Mouse (Mus musculus): ENCODE results near the gene Msh4. TPM values are rescaled to one million over a fixed set of nuclear protein-coding genes. Genes with fewer than 3 reads are reported as not detected.

Msh4 gene
- polyA plus RNA-seq, 1 experiment from 2014 or later: 0.03 TPM

- Histone ChIP-seq H3K27ac (replicated peaks) (no peak overlapping the region), H3K9ac (no peak overlapping the region), H3K4me1 (replicated peaks) (0 out of 2 replicates have a peak, but pooled peaks cover 3% of the 10 kb centered on the region), H3K36me3 (replicated peaks) (peaks cover 62% of the 10 kb centered on the region), H3K4me3 (replicated peaks) (no peak overlapping the region), H3K4me2 (no peak overlapping the region), H3K9me3 (replicated peaks) (no peaks in the 10 kb centered on the region), H3K27me3 (no peaks in the 10 kb centered on the region)
- WGBS (ENCODE audit: insufficient replicate concordance): 70% methylated on average over 9 of the region's 9 CpGs
- no peak for ATAC-seq (ENCODE audit: insufficient read depth)
Observed at GRCm38 (mm10) chr3:153935878-153936277, 29.9 kb upstream of the Msh4 start.

GRCm38 (mm10) chr3:153932461-153932860, 26.5 kb upstream of the Msh4 start:
- Histone ChIP-seq H3K4me3 (replicated peaks) (no peak overlapping the region), H3K9ac (no peak overlapping the region), H3K4me1 (replicated peaks) (0 out of 2 replicates have a peak, but pooled peaks cover 3% of the 10 kb centered on the region), H3K36me3 (replicated peaks) (peaks cover 68% of the 10 kb centered on the region), H3K9me3 (replicated peaks) (no peaks in the 10 kb centered on the region), H3K4me2 (no peak overlapping the region), H3K27ac (replicated peaks) (no peak overlapping the region), H3K27me3 (no peaks in the 10 kb centered on the region)
- peak; percentile 29; the same call in 1 of the 2 replicates for ATAC-seq (ENCODE audit: insufficient read depth)
- WGBS (ENCODE audit: insufficient replicate concordance): 68% methylated on average over 5 of the region's 5 CpGs

GRCm38 (mm10) chr3:153929526-153929925, 23.6 kb upstream of the Msh4 start:
- Histone ChIP-seq H3K9me3 (replicated peaks) (no peaks in the 10 kb centered on the region), H3K9ac (no peak overlapping the region), H3K36me3 (replicated peaks) (peaks cover 71% of the 10 kb centered on the region), H3K4me3 (replicated peaks) (no peak overlapping the region), H3K27me3 (no peaks in the 10 kb centered on the region), H3K4me1 (replicated peaks) (0 out of 2 replicates have a peak, but pooled peaks cover 3% of the 10 kb centered on the region), H3K27ac (replicated peaks) (no peak overlapping the region), H3K4me2 (no peak overlapping the region)
- 79% methylated on average over 11 of the region's 11 CpGs for WGBS (ENCODE audit: insufficient replicate concordance)
- no peak for ATAC-seq (ENCODE audit: insufficient read depth)

GRCm38 (mm10) chr3:153926333-153926732, 20.4 kb upstream of the Msh4 start:
- Histone ChIP-seq H3K27ac (replicated peaks) (no peak overlapping the region), H3K36me3 (replicated peaks) (peaks cover 63% of the 10 kb centered on the region), H3K27me3 (no peaks in the 10 kb centered on the region), H3K9ac (no peak overlapping the region), H3K4me3 (replicated peaks) (no peak overlapping the region), H3K9me3 (replicated peaks) (no peaks in the 10 kb centered on the region), H3K4me1 (replicated peaks) (peaks cover 3% of the 10 kb centered on the region; the same call in 1 of the 2 replicates), H3K4me2 (no peak overlapping the region)
- ATAC-seq (ENCODE audit: insufficient read depth): no peak
- 86% methylated on average over 7 of the region's 7 CpGs for WGBS (ENCODE audit: insufficient replicate concordance)

GRCm38 (mm10) chr3:153921147-153921910, 15.4 kb upstream of the Msh4 start:
- WGBS (ENCODE audit: insufficient replicate concordance): 67% methylated on average over 10 of the region's 10 CpGs
- ATAC-seq (ENCODE audit: insufficient read depth): no peak
- Histone ChIP-seq H3K4me2 (no peak overlapping the region), H3K4me1 (replicated peaks) (peaks cover 5% of the 10 kb centered on the region; the same call in 1 of the 2 replicates), H3K9me3 (replicated peaks) (no peaks in the 10 kb centered on the region), H3K36me3 (replicated peaks) (peaks cover 37% of the 10 kb centered on the region), H3K27me3 (no peaks in the 10 kb centered on the region), H3K4me3 (replicated peaks) (no peak overlapping the region), H3K9ac (no peak overlapping the region), H3K27ac (replicated peaks) (no peak overlapping the region)

GRCm38 (mm10) chr3:153917200-153917599, 11.3 kb upstream of the Msh4 start:
- H3K27ac ChIP-seq (replicated peaks): no peak overlapping the region
- H3K36me3 ChIP-seq (replicated peaks): peaks cover 11% of the 10 kb centered on the region
- 20% methylated on average over 1 of the region's 1 CpGs for WGBS (ENCODE audit: insufficient replicate concordance)
- H3K4me2 ChIP-seq: no peak overlapping the region
- no peaks in the 10 kb centered on the region for H3K27me3 ChIP-seq
- H3K4me1 ChIP-seq (replicated peaks): peaks cover 15% of the 10 kb centered on the region
- H3K9me3 ChIP-seq (replicated peaks): no peaks in the 10 kb centered on the region
- no peak overlapping the region for H3K9ac ChIP-seq
- ATAC-seq (ENCODE audit: insufficient read depth): no peak
- no peak overlapping the region for H3K4me3 ChIP-seq (replicated peaks)

- H3K9ac ChIP-seq: peak overlapping the region; percentile 94
- peak overlapping the region; percentile 93 for H3K27ac ChIP-seq (replicated peaks)
- H3K36me3 ChIP-seq (replicated peaks): peaks cover 30% of the 10 kb centered on the region
- no peaks in the 10 kb centered on the region for H3K27me3 ChIP-seq
- 33% methylated on average over 6 of the region's 6 CpGs for WGBS (ENCODE audit: insufficient replicate concordance)
- ATAC-seq (ENCODE audit: insufficient read depth): no peak
- no peaks in the 10 kb centered on the region for H3K9me3 ChIP-seq (replicated peaks)
- H3K4me2 ChIP-seq: peak overlapping the region; percentile 84
- H3K4me3 ChIP-seq (replicated peaks): peak overlapping the region; percentile 92
- peaks cover 39% of the 10 kb centered on the region for H3K4me1 ChIP-seq (replicated peaks)
Observed at GRCm38 (mm10) chr3:153913510-153914243, 7.7 kb upstream of the Msh4 start.

- Histone ChIP-seq H3K27me3 (no peaks in the 10 kb centered on the region), H3K27ac (replicated peaks) (peak within 1 kb of the TSS; percentile 93), H3K9ac (peak within 1 kb of the TSS; percentile 94), H3K36me3 (replicated peaks) (peaks cover 38% of the 10 kb centered on the region), H3K4me2 (peak within 1 kb of the TSS; percentile 84), H3K4me1 (replicated peaks) (peaks cover 47% of the 10 kb centered on the region), H3K9me3 (replicated peaks) (no peaks in the 10 kb centered on the region), H3K4me3 (replicated peaks) (peak within 1 kb of the TSS; percentile 92)
- under 1% methylated on average over 65 of the region's 65 CpGs for WGBS (ENCODE audit: insufficient replicate concordance)
- peak; percentile 94 for ATAC-seq (ENCODE audit: insufficient read depth)
Observed at GRCm38 (mm10) chr3:153912546-153913509, 6.9 kb upstream of the Msh4 start, which contains the start of gene Rabggtb. Gene Rabggtb (minus strand): TSS chr3:153913009.

- peak overlapping the region; percentile 84 for H3K4me2 ChIP-seq
- H3K4me1 ChIP-seq (replicated peaks): peaks cover 50% of the 10 kb centered on the region
- H3K27ac ChIP-seq (replicated peaks): peak overlapping the region; percentile 93
- under 1% methylated on average over 12 of the region's 12 CpGs for WGBS (ENCODE audit: insufficient replicate concordance)
- H3K36me3 ChIP-seq (replicated peaks): peaks cover 47% of the 10 kb centered on the region
- no peaks in the 10 kb centered on the region for H3K27me3 ChIP-seq
- peak overlapping the region; percentile 94 for H3K9ac ChIP-seq
- H3K9me3 ChIP-seq (replicated peaks): no peaks in the 10 kb centered on the region
- ATAC-seq (ENCODE audit: insufficient read depth): no peak
- peak overlapping the region; percentile 92 for H3K4me3 ChIP-seq (replicated peaks)
Observed at GRCm38 (mm10) chr3:153911882-153912440, 6.0 kb upstream of the Msh4 start.

GRCm38 (mm10) chr3:153911197-153911881, 5.4 kb upstream of the Msh4 start:
- peak overlapping the region; percentile 93 for H3K27ac ChIP-seq (replicated peaks)
- H3K36me3 ChIP-seq (replicated peaks): peaks cover 53% of the 10 kb centered on the region
- H3K4me3 ChIP-seq (replicated peaks): peak overlapping the region; percentile 92
- no peaks in the 10 kb centered on the region for H3K9me3 ChIP-seq (replicated peaks)
- 14% methylated on average over 8 of the region's 8 CpGs for WGBS (ENCODE audit: insufficient replicate concordance)
- no peak for ATAC-seq (ENCODE audit: insufficient read depth)
- peak overlapping the region; percentile 84 for H3K4me2 ChIP-seq
- peaks cover 50% of the 10 kb centered on the region for H3K4me1 ChIP-seq (replicated peaks)
- no peaks in the 10 kb centered on the region for H3K27me3 ChIP-seq
- H3K9ac ChIP-seq: peak overlapping the region; percentile 94

All from liver, embryonic 15.5 days (tissue).